Mouse (Mus musculus) urinary bladder, postnatal 10 days (tissue): ENCODE measurements around the gene Msln.

ENCODE experiments used
- DNase-seq: peaks from one replicate; pipeline ENCODE4 v3.0.0; 2022; ENCODE audit warnings: low spot score

The Msln gene

DNA sequence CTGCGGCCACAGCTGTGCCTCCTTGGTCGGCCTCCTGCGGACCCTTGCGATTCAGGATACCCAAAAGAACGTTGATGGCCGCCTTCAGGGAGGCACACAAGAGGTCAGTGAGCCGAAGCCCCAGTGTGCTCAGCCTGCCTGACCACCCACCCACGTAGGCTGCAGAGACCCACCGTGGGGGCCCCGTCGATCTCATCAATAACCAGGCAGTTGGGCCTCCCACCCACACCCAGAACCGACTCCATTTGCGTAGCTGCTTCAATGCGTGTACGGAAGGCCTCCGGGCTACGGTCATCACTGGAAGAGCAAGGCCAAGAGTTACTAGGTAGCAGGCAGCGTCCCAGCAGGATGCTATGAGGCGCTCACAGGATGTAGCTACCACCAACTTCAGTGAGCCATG lies 30.7 kb downstream of the Msln start:
- no peak for DNase-seq

DNA sequence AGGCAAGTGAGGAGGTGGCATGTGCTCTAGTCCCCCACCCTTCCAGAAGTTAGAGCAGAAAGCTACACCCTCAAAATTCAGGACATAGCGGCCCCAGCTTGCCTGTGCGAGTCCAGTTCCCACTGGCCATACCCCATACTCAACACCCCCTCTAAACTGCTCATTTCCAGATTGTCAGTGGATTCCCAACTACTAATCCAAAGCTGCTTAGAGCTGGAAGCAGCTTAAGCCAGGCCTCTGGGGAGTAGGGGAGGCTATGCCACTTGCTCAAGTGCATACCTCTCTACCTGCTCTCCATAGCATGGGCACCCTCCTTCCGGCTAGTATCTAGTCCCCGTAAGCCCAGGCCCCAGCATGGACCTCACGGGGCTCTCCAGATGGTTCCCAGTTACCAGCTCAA lies 32.7 kb downstream of the Msln start:
- DNase-seq: no peak

DNA sequence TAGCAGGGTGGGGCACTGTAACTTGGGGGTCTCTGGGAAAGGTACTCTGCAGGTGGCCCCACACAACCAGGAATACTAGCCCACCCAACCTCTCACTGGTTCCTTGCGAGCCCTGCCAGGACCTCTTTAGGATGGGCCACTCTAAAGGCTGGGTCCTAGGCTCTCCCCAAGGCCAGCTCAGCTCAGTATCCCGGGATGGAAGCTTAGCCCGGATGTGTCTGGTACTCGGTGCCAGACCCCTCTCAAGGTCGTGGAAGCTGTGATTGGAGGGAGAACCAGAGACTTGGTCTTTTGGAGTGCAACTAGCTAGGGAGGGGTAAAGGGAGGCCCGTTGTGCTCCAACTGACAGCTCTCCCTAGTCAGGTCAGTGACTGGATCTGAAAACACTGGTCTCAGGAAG lies 36.5 kb downstream of the Msln start:
- DNase-seq: no peak

DNA sequence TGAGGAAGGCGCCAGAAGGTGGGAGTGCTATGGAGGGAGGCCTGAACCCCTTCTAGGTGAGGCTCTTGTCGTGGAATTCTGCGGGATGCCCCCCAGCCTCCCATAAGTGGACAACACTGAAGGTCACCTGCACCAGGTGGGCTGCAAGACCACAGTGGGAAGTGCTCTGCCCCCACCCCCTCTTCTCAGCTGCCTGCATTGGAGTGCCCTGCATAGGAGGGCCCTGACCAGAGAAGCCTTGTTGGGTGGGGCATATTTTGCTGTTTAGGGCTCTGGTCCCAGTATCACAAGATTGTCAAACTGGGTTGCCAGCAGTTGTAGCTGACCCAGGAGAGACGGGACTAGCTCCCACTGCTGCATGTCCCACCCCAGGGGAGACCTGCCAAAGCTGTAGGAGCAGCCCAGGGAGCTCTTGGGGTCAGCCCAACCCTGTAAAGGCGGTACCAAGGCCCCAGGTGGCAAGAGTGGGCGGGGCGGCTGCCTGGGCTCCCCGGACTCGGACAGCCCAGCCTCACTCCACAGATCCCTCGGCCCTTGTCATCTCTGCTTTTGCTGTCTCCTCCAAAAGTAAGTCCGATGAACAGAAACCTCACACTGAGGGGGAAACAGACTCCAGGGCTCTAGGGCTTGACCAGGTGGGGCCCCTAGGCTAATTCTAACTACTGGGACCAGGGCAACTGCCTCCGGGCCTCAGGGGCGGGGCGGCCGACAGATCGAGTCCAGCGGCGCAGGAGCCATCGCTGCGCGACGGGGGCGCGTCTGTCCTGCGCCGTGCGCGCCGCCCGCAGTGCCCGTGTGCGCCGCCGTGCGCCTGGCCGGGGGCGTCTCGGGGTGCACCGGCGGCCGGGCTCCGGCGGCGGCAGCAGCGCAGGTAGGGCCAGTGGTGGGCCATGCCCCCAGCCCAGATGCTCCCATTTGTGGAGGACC lies 37.2 kb downstream of the Msln start, which contains the start of gene Gng13:
TSS of gene Gng13 (plus strand) at position 461 of the 927 bp plus-strand sequence.
- DNase-seq: no peak

GRCm38 (mm10) chr17:25716130-25716529 lies 38.0 kb downstream of the Msln start:
- no peak for DNase-seq

GRCm38 (mm10) chr17:25715627-25716026 lies 38.6 kb downstream of the Msln start:
- no peak for DNase-seq

DNA sequence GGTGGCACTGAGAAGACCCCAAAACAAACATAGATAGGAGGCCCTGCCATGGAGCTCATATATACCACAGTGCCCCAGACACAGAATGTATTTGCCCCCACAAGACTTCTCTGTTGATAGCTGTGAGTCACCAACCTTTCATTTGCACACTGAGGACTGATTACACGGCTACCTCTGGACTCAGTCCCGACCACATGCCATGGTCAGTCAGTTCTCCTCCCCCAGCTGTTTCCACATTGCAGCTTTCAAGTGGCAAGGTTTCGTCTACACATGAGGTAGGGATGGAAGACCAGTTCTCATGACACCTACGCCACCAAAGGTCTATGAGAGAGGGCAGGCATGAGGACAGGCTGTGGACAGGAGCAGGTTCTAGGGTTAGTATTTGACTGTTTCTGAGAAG lies 43.0 kb downstream of the Msln start:
- no peak for DNase-seq

DNA sequence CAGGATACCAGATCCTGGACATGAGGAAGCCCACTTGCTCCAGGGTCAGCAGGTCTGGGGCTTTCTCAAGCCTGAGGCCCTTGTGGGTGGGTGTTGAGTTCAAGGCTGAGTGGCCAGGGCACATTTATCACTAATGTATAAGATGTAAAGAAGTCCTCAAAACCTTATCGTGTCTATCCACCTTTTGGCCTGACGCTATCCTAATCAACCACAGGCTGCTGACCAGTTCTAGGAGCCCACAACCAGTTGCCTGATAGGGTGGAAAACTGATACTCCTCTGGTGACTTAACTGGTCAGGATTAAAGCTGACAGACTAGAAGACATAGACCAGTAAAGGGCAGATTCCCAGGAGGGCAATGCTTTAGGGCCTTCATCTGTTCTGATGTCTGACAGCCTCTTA lies 44.2 kb downstream of the Msln start:
- DNase-seq: no peak

GRCm38 (mm10) chr17:25700863-25701496 lies 53.2 kb downstream of the Msln start:
- DNase-seq: no peak
